Mouse (Mus musculus): ENCODE results near the gene Rbm47. TPM values are rescaled to one million over a fixed set of nuclear protein-coding genes. Genes with fewer than 3 reads are reported as not detected.

The Rbm47 gene
- polyA plus RNA-seq, 1 experiment from 2014 or later: 0.37 TPM

GRCm38 (mm10) chr5:66089600-66089999 is 83.3 kb downstream of the Rbm47 start:
- no peak overlapping the region for H3K4me2 ChIP-seq (ENCODE audit: low read depth, low read length)
- no peaks in the 10 kb centered on the region for H3K36me3 ChIP-seq (ENCODE audit: control insufficient read depth, insufficient read depth, low read length)
- no peak overlapping the region for H3K27ac ChIP-seq (ENCODE audit: low read depth, low read length)
- no peaks in the 10 kb centered on the region for H3K27me3 ChIP-seq (ENCODE audit: control insufficient read depth, insufficient read depth, low read length)
- ATAC-seq (ENCODE audit: low read depth): no peak
- 89% methylated on average over 4 of the region's 4 CpGs for WGBS
- no peak overlapping the region for H3K9ac ChIP-seq (replicated peaks; ENCODE audit: low read depth, low read length)
- no peaks in the 10 kb centered on the region for H3K4me1 ChIP-seq (ENCODE audit: control insufficient read depth, insufficient read depth, low read length)
- H3K9me3 ChIP-seq (ENCODE audit: control insufficient read depth, low read length): no peaks in the 10 kb centered on the region
- no peak overlapping the region for H3K4me3 ChIP-seq (ENCODE audit: low read depth, low read length)

DNA sequence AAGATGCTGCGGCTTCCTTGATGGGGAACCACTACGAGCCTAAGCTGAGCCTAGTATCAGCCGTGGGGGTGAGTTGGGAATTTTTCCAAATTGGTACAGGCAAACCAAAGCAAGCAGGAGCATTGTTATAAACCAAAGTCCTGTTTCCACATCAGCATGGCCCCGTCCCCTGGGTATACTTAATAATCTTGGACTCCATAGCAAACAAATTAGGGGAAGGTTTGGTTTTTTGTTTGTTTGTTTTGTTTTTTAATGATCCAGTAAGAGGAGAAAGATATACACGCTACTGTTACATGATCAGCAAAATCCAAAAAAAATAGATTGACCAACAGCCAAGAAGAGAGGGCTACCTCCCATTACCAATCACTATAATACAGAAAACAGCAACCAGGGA is 84.0 kb downstream of the Rbm47 start:
- no peak for ATAC-seq (ENCODE audit: low read depth)
- Histone ChIP-seq H3K9ac (replicated peaks; ENCODE audit: low read depth, low read length) (no peak overlapping the region), H3K36me3 (ENCODE audit: control insufficient read depth, insufficient read depth, low read length) (no peaks in the 10 kb centered on the region), H3K4me1 (ENCODE audit: control insufficient read depth, insufficient read depth, low read length) (no peaks in the 10 kb centered on the region), H3K4me3 (ENCODE audit: low read depth, low read length) (no peak overlapping the region), H3K4me2 (ENCODE audit: low read depth, low read length) (no peak overlapping the region), H3K9me3 (ENCODE audit: control insufficient read depth, low read length) (no peaks in the 10 kb centered on the region), H3K27me3 (ENCODE audit: control insufficient read depth, insufficient read depth, low read length) (no peaks in the 10 kb centered on the region), H3K27ac (ENCODE audit: low read depth, low read length) (no peak overlapping the region)
- WGBS: 90% methylated on average over 5 of the region's 5 CpGs

GRCm38 (mm10) chr5:66088247-66088901 is 84.5 kb downstream of the Rbm47 start:
- Histone ChIP-seq H3K27me3 (ENCODE audit: control insufficient read depth, insufficient read depth, low read length) (no peaks in the 10 kb centered on the region), H3K4me2 (ENCODE audit: low read depth, low read length) (no peak overlapping the region)
- 91% methylated on average over 4 of the region's 4 CpGs for WGBS

DNA sequence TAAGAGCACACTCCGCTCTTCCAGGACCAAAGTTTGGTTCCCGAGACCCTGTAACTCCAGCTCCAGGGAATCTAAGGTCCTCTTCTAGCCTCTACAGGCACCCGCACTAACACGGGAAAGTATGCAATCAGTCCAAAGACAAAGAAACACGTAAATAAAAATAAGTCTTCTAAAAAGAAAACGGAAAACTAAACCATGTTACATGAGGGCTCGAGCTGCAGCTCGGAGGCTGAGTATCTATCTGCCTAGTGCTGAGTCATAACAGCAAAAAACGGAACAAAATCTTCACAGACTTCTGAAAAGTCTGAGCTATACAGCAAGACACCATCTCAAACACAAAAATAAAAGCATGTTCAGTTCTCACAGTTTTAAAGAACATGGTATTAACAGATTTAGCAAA is 86.0 kb downstream of the Rbm47 start:
- H3K9me3 ChIP-seq (ENCODE audit: control insufficient read depth, low read length): no peaks in the 10 kb centered on the region
- H3K36me3 ChIP-seq (ENCODE audit: control insufficient read depth, insufficient read depth, low read length): no peaks in the 10 kb centered on the region
- no peak overlapping the region for H3K4me3 ChIP-seq (ENCODE audit: low read depth, low read length)
- ATAC-seq (ENCODE audit: low read depth): no peak
- no peak overlapping the region for H3K4me2 ChIP-seq (ENCODE audit: low read depth, low read length)
- 92% methylated on average over 9 of the region's 9 CpGs for WGBS
- H3K27me3 ChIP-seq (ENCODE audit: control insufficient read depth, insufficient read depth, low read length): no peaks in the 10 kb centered on the region
- H3K4me1 ChIP-seq (ENCODE audit: control insufficient read depth, insufficient read depth, low read length): no peaks in the 10 kb centered on the region
- no peak overlapping the region for H3K9ac ChIP-seq (replicated peaks; ENCODE audit: low read depth, low read length)
- no peak overlapping the region for H3K27ac ChIP-seq (ENCODE audit: low read depth, low read length)

More at GRCm38 (mm10) chr5:66088247-66088901, 84.5 kb downstream of the Rbm47 start:
- H3K4me1 ChIP-seq (ENCODE audit: control insufficient read depth, insufficient read depth, low read length): no peaks in the 10 kb centered on the region
- H3K27ac ChIP-seq (ENCODE audit: low read depth, low read length): no peak overlapping the region
- no peaks in the 10 kb centered on the region for H3K36me3 ChIP-seq (ENCODE audit: control insufficient read depth, insufficient read depth, low read length)
- no peak overlapping the region for H3K9ac ChIP-seq (replicated peaks; ENCODE audit: low read depth, low read length)
- H3K9me3 ChIP-seq (ENCODE audit: control insufficient read depth, low read length): no peaks in the 10 kb centered on the region
- H3K4me3 ChIP-seq (ENCODE audit: low read depth, low read length): no peak overlapping the region
- no peak for ATAC-seq (ENCODE audit: low read depth)

- Histone ChIP-seq H3K4me3 (ENCODE audit: low read depth, low read length) (no peak overlapping the region), H3K36me3 (ENCODE audit: control insufficient read depth, insufficient read depth, low read length) (no peaks in the 10 kb centered on the region), H3K4me1 (ENCODE audit: control insufficient read depth, insufficient read depth, low read length) (no peaks in the 10 kb centered on the region), H3K9ac (replicated peaks; ENCODE audit: low read depth, low read length) (no peak overlapping the region), H3K4me2 (ENCODE audit: low read depth, low read length) (no peak overlapping the region), H3K27ac (ENCODE audit: low read depth, low read length) (no peak overlapping the region), H3K27me3 (ENCODE audit: control insufficient read depth, insufficient read depth, low read length) (no peaks in the 10 kb centered on the region), H3K9me3 (ENCODE audit: control insufficient read depth, low read length) (no peaks in the 10 kb centered on the region)
- ATAC-seq (ENCODE audit: low read depth): no peak
- WGBS: 90% methylated on average over 1 of the region's 1 CpGs
Measured at GRCm38 (mm10) chr5:66086304-66086703, 86.6 kb downstream of the Rbm47 start.

DNA sequence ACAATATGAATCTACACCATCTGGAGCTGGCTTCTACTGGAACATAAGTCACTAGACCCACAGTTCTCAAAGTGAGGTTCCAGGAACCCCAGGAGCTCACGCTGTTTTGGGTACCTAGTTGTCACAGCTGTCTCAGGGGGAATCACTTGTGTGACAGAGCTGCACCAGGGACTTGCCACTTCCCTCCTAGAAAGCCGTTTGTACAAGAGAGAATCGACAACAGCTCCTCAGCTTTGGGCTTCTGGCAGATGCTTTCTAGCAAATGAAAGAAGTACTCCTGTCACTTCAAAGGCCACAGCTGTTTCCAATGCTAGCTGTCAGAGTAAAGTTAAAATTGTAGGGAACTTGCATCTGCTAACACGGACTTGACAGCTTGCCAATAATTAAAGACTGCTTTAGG is 87.4 kb downstream of the Rbm47 start:
- H3K9me3 ChIP-seq (ENCODE audit: control insufficient read depth, low read length): no peaks in the 10 kb centered on the region
- no peak for ATAC-seq (ENCODE audit: low read depth)
- H3K4me1 ChIP-seq (ENCODE audit: control insufficient read depth, insufficient read depth, low read length): no peaks in the 10 kb centered on the region
- no peak overlapping the region for H3K9ac ChIP-seq (replicated peaks; ENCODE audit: low read depth, low read length)
- H3K4me2 ChIP-seq (ENCODE audit: low read depth, low read length): no peak overlapping the region
- no peaks in the 10 kb centered on the region for H3K27me3 ChIP-seq (ENCODE audit: control insufficient read depth, insufficient read depth, low read length)
- no peaks in the 10 kb centered on the region for H3K36me3 ChIP-seq (ENCODE audit: control insufficient read depth, insufficient read depth, low read length)
- WGBS: 64% methylated on average over 4 of the region's 4 CpGs
- H3K27ac ChIP-seq (ENCODE audit: low read depth, low read length): no peak overlapping the region
- no peak overlapping the region for H3K4me3 ChIP-seq (ENCODE audit: low read depth, low read length)

DNA sequence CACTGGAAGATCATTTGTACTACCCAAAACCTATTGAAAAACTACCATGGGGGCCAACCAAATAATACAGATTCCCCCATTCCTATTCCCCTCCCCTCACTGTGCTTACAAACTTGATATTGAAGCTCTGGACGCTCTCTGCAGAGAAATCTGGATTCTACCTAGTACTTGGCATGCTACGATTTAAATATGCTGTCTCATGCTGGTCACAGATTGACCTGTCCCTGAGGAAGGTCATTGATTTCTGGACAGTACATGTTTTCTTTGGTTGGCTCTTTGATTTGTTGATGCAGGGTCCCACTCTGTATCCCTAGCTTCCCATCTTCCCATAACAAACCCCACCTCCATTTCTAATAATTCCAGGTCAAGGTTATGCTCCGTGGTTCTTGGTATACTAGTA is 88.4 kb downstream of the Rbm47 start:
- H3K9ac ChIP-seq (replicated peaks; ENCODE audit: low read depth, low read length): no peak overlapping the region
- no peak overlapping the region for H3K4me2 ChIP-seq (ENCODE audit: low read depth, low read length)
- no peaks in the 10 kb centered on the region for H3K9me3 ChIP-seq (ENCODE audit: control insufficient read depth, low read length)
- 93% methylated on average over 3 of the region's 3 CpGs for WGBS
- no peaks in the 10 kb centered on the region for H3K27me3 ChIP-seq (ENCODE audit: control insufficient read depth, insufficient read depth, low read length)
- H3K36me3 ChIP-seq (ENCODE audit: control insufficient read depth, insufficient read depth, low read length): no peaks in the 10 kb centered on the region
- no peak overlapping the region for H3K27ac ChIP-seq (ENCODE audit: low read depth, low read length)
- H3K4me1 ChIP-seq (ENCODE audit: control insufficient read depth, insufficient read depth, low read length): no peaks in the 10 kb centered on the region
- no peak overlapping the region for H3K4me3 ChIP-seq (ENCODE audit: low read depth, low read length)
- ATAC-seq (ENCODE audit: low read depth): no peak

DNA sequence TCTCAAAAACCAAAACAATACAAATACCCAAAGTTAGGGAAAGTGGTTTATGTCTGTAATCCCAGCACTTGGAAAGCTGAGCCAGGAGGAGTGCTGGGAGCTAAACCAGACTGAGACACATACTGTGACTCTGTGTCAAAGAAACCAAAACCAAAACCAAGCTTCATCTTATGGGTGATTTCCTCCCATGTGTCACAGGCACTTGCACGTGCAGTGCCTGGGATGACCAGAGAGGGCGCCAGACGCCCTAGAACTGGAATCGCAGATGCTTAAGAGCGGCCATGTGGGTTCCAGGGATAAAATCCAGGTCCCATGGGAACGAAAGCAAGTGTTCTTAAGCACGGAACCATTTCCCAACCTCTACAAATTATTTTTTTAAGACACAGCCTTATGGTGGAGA is 89.6 kb downstream of the Rbm47 start:
- H3K27me3 ChIP-seq (ENCODE audit: control insufficient read depth, insufficient read depth, low read length): no peaks in the 10 kb centered on the region
- H3K4me1 ChIP-seq (ENCODE audit: control insufficient read depth, insufficient read depth, low read length): no peaks in the 10 kb centered on the region
- WGBS: 35% methylated on average over 7 of the region's 7 CpGs
- no peak for ATAC-seq (ENCODE audit: low read depth)
- H3K9ac ChIP-seq (replicated peaks; ENCODE audit: low read depth, low read length): no peak overlapping the region
- H3K9me3 ChIP-seq (ENCODE audit: control insufficient read depth, low read length): no peaks in the 10 kb centered on the region
- no peaks in the 10 kb centered on the region for H3K36me3 ChIP-seq (ENCODE audit: control insufficient read depth, insufficient read depth, low read length)
- no peak overlapping the region for H3K27ac ChIP-seq (ENCODE audit: low read depth, low read length)
- no peak overlapping the region for H3K4me3 ChIP-seq (ENCODE audit: low read depth, low read length)
- no peak overlapping the region for H3K4me2 ChIP-seq (ENCODE audit: low read depth, low read length)

DNA sequence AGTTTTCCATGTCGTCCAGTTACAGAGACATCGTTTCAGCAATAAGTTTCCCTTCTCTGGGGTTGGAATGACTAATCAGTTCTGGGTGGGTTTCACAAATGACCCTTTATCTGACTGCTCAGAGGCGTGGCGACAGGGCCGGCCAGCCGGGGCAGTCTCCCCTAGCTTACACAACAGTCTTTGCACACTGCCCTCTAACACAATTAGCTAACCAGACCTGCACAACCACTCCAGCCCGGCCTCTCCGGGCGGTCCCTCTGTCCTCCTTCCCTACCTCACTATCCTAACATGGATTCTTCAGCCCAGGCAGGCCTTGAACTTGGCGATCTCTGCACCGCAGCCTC is 90.7 kb downstream of the Rbm47 start:
- no peak overlapping the region for H3K4me3 ChIP-seq (ENCODE audit: low read depth, low read length)
- no peak overlapping the region for H3K9ac ChIP-seq (replicated peaks; ENCODE audit: low read depth, low read length)
- H3K4me2 ChIP-seq (ENCODE audit: low read depth, low read length): no peak overlapping the region
- H3K4me1 ChIP-seq (ENCODE audit: control insufficient read depth, insufficient read depth, low read length): no peaks in the 10 kb centered on the region
- H3K27me3 ChIP-seq (ENCODE audit: control insufficient read depth, insufficient read depth, low read length): no peaks in the 10 kb centered on the region
- H3K27ac ChIP-seq (ENCODE audit: low read depth, low read length): no peak overlapping the region
- no peaks in the 10 kb centered on the region for H3K36me3 ChIP-seq (ENCODE audit: control insufficient read depth, insufficient read depth, low read length)
- H3K9me3 ChIP-seq (ENCODE audit: control insufficient read depth, low read length): no peaks in the 10 kb centered on the region
- WGBS: 68% methylated on average over 11 of the region's 11 CpGs
- no peak for ATAC-seq (ENCODE audit: low read depth)

Data from neural tube, embryonic 14.5 days (tissue).